Mouse (Mus musculus) neural tube, embryonic 15.5 days (tissue): ENCODE results near the gene Unc5c. TPM values are rescaled to one million over a fixed set of nuclear protein-coding genes. Genes with fewer than 3 reads are reported as not detected.

ENCODE experiments used
- ATAC-seq: fragments of 200-750 bp; cut with Nextera tagmentation; 2 replicates; pipeline ENCODE4 v1.8.0; 2017; ENCODE audit warnings: mild to moderate bottlenecking, moderate TSS enrichment, moderate library complexity; ENCODE audit not compliant: low FRiP score
- H3K27ac ChIP-seq: fragments of 300-500 bp; sonication (generic); replicated peaks from 2 replicates; pipeline ENCODE4 v1.5.1; 2015; ENCODE audit warnings: mild to moderate bottlenecking, inconsistent platforms
- H3K27me3 ChIP-seq: fragments of 300-500 bp; sonication (generic); replicated peaks from 2 replicates; pipeline ENCODE4 v1.6.1; 2015; ENCODE audit warnings: inconsistent platforms
- H3K36me3 ChIP-seq: fragments of 300-500 bp; sonication (generic); 2 replicates; pipeline ENCODE4 v1.6.1; 2015; ENCODE audit warnings: inconsistent platforms
- H3K4me1 ChIP-seq: fragments of 300-500 bp; sonication (generic); 2 replicates; pipeline ENCODE4 v1.6.1; 2015; ENCODE audit warnings: inconsistent platforms
- H3K4me2 ChIP-seq: fragments of 300-500 bp; sonication (generic); 2 replicates; pipeline ENCODE4 v1.6.1; 2015; ENCODE audit warnings: inconsistent platforms, mild to moderate bottlenecking, moderate library complexity
- H3K4me3 ChIP-seq: fragments of 300-500 bp; sonication (generic); replicated peaks from 2 replicates; pipeline ENCODE4 v1.5.1; 2015; ENCODE audit warnings: mild to moderate bottlenecking, inconsistent platforms
- H3K9ac ChIP-seq: fragments of 300-500 bp; sonication (generic); replicated peaks from 2 replicates; pipeline ENCODE4 v1.6.1; 2015; ENCODE audit warnings: mild to moderate bottlenecking, inconsistent platforms
- H3K9me3 ChIP-seq: fragments of 300-500 bp; sonication (generic); replicated peaks from 2 replicates; pipeline ENCODE4 v1.6.1; 2016; ENCODE audit warnings: inconsistent platforms
- WGBS: fragments of 180-500 bp; shearing (Covaris S2); methylation state at CpG from one replicate; pipeline ENCODE4 v1.1.7; 2015; ENCODE audit warnings: mixed read lengths; 5-methylcytosine and 5-hydroxymethylcytosine counted together
- polyA plus RNA-seq: library from polyadenylated mRNA; unstranded; fragments of >200 nt; fragmentation: Nextera tagmentation; extraction: Ambion mirVana; gene quantifications from 2 replicates; pipeline ENCODE4 v1.2.1, GENCODE M21; 2015

Gene Unc5c
- polyA plus RNA-seq, 1 experiment from 2014 or later = 16.7 TPM

- Histone ChIP-seq H3K36me3 (0 out of 2 replicates have a peak, but pooled peaks cover under 1% of the 10 kb centered on the region), H3K27me3 (no peaks in the 10 kb centered on the region), H3K9me3 (no peaks in the 10 kb centered on the region), H3K4me3 (no peak overlapping the region), H3K9ac (no peak overlapping the region), H3K4me1 (no peaks in the 10 kb centered on the region), H3K4me2 (no peak overlapping the region), H3K27ac (no peak overlapping the region)
- no peak for ATAC-seq
- WGBS = 34% methylated on average over 3 of the region's 3 CpGs
These were observed 329.4 kb downstream of the Unc5c start for GRCm38 (mm10) chr3:141794371-141794770.

- no peak for ATAC-seq
- Histone ChIP-seq H3K4me2 (no peak overlapping the region), H3K27me3 (no peaks in the 10 kb centered on the region), H3K27ac (no peak overlapping the region), H3K4me3 (no peak overlapping the region), H3K36me3 (no peaks in the 10 kb centered on the region), H3K9me3 (no peaks in the 10 kb centered on the region), H3K4me1 (no peaks in the 10 kb centered on the region), H3K9ac (no peak overlapping the region)
These were observed 332.4 kb downstream of the Unc5c start for GRCm38 (mm10) chr3:141797372-141797771.

- Histone ChIP-seq H3K27ac (no peak overlapping the region), H3K9me3 (no peaks in the 10 kb centered on the region), H3K27me3 (no peaks in the 10 kb centered on the region), H3K4me1 (no peaks in the 10 kb centered on the region), H3K4me2 (no peak overlapping the region), H3K36me3 (no peaks in the 10 kb centered on the region), H3K9ac (no peak overlapping the region), H3K4me3 (no peak overlapping the region)
- WGBS = 27% methylated on average over 1 of the region's 1 CpGs
- no peak for ATAC-seq
These were observed 332.8 kb downstream of the Unc5c start for GRCm38 (mm10) chr3:141797789-141798188.

- Histone ChIP-seq H3K36me3 (no peaks in the 10 kb centered on the region), H3K27ac (peak overlapping the region; percentile 71; the same call in 1 of the 2 replicates), H3K9ac (no peak overlapping the region), H3K4me2 (no peak overlapping the region), H3K4me1 (peaks cover 4% of the 10 kb centered on the region; the same call in 1 of the 2 replicates), H3K9me3 (no peaks in the 10 kb centered on the region), H3K4me3 (no peak overlapping the region), H3K27me3 (no peaks in the 10 kb centered on the region)
- WGBS = 33% methylated on average over 5 of the region's 5 CpGs
- ATAC-seq = peak; percentile 87
These were observed 339.1 kb downstream of the Unc5c start for GRCm38 (mm10) chr3:141804133-141804532.

- Histone ChIP-seq H3K27ac (no peak overlapping the region), H3K9me3 (no peaks in the 10 kb centered on the region), H3K27me3 (no peaks in the 10 kb centered on the region), H3K4me2 (no peak overlapping the region), H3K9ac (no peak overlapping the region), H3K36me3 (no peaks in the 10 kb centered on the region), H3K4me1 (peaks cover under 1% of the 10 kb centered on the region; the same call in 1 of the 2 replicates), H3K4me3 (no peak overlapping the region)
- WGBS = 83% methylated on average over 3 of the region's 3 CpGs
- ATAC-seq = no peak
These were observed 344.6 kb downstream of the Unc5c start for GRCm38 (mm10) chr3:141809581-141809980.

- H3K27ac ChIP-seq = no peak overlapping the region
- peaks cover 3% of the 10 kb centered on the region for H3K4me1 ChIP-seq
- H3K27me3 ChIP-seq = no peaks in the 10 kb centered on the region
- no peak overlapping the region for H3K9ac ChIP-seq
- no peak overlapping the region for H3K4me2 ChIP-seq
- no peaks in the 10 kb centered on the region for H3K36me3 ChIP-seq
- no peaks in the 10 kb centered on the region for H3K9me3 ChIP-seq
- no peak for ATAC-seq
- no peak overlapping the region for H3K4me3 ChIP-seq
- WGBS = 41% methylated on average over 7 of the region's 7 CpGs
These were observed 345.9 kb downstream of the Unc5c start for GRCm38 (mm10) chr3:141810944-141811343.

- Histone ChIP-seq H3K9me3 (no peaks in the 10 kb centered on the region), H3K36me3 (no peaks in the 10 kb centered on the region), H3K27me3 (no peaks in the 10 kb centered on the region), H3K4me3 (no peak overlapping the region), H3K9ac (no peak overlapping the region), H3K4me2 (no peak overlapping the region), H3K4me1 (peaks cover 3% of the 10 kb centered on the region), H3K27ac (no peak overlapping the region)
- ATAC-seq = no peak
- WGBS = 39% methylated on average over 2 of the region's 2 CpGs
These were observed 346.3 kb downstream of the Unc5c start for GRCm38 (mm10) chr3:141811348-141811747.

GRCm38 (mm10) chr3:141814776-141815175 is 349.8 kb downstream of the Unc5c start:
- H3K27ac ChIP-seq = no peak overlapping the region

GRCm38 (mm10) chr3:141818615-141819312 is 353.7 kb downstream of the Unc5c start:
- Histone ChIP-seq H3K4me3 (no peak overlapping the region), H3K36me3 (no peaks in the 10 kb centered on the region), H3K9me3 (no peaks in the 10 kb centered on the region), H3K4me1 (peaks cover 17% of the 10 kb centered on the region), H3K27me3 (no peaks in the 10 kb centered on the region), H3K27ac (no peak overlapping the region; the same call in 1 of the 2 replicates), H3K9ac (no peak overlapping the region), H3K4me2 (peak overlapping the region; percentile 37)
- 7% methylated on average over 3 of the region's 3 CpGs for WGBS
- peak; percentile 51; the same call in 1 of the 2 replicates for ATAC-seq

More at GRCm38 (mm10) chr3:141814776-141815175, 349.8 kb downstream of the Unc5c start:
- ATAC-seq = no peak
- 93% methylated on average over 1 of the region's 1 CpGs for WGBS
- Histone ChIP-seq H3K36me3 (no peaks in the 10 kb centered on the region), H3K4me2 (no peak overlapping the region), H3K9me3 (no peaks in the 10 kb centered on the region), H3K9ac (no peak overlapping the region), H3K4me1 (peaks cover 14% of the 10 kb centered on the region), H3K27me3 (no peaks in the 10 kb centered on the region), H3K4me3 (no peak overlapping the region)

- Histone ChIP-seq H3K9ac (no peak overlapping the region), H3K27ac (peak overlapping the region; percentile 13; the same call in 1 of the 2 replicates), H3K4me3 (no peak overlapping the region), H3K4me1 (peaks cover 17% of the 10 kb centered on the region), H3K27me3 (no peaks in the 10 kb centered on the region), H3K36me3 (no peaks in the 10 kb centered on the region), H3K9me3 (no peaks in the 10 kb centered on the region), H3K4me2 (peak overlapping the region; percentile 37)
- peak; percentile 88 for ATAC-seq
- WGBS = 5% methylated on average over 13 of the region's 13 CpGs
These were observed 354.4 kb downstream of the Unc5c start for GRCm38 (mm10) chr3:141819331-141819941.

GRCm38 (mm10) chr3:141828301-141828700 is 363.3 kb downstream of the Unc5c start:
- Histone ChIP-seq H3K27me3 (no peaks in the 10 kb centered on the region), H3K4me3 (no peak overlapping the region), H3K9me3 (no peaks in the 10 kb centered on the region), H3K4me1 (no peaks in the 10 kb centered on the region), H3K27ac (no peak overlapping the region), H3K9ac (no peak overlapping the region), H3K36me3 (peaks cover 9% of the 10 kb centered on the region), H3K4me2 (no peak overlapping the region)
- WGBS = 90% methylated on average over 5 of the region's 5 CpGs
- ATAC-seq = no peak

- no peak overlapping the region for H3K9ac ChIP-seq
- peak; percentile 78; the same call in 1 of the 2 replicates for ATAC-seq
- no peak overlapping the region for H3K4me3 ChIP-seq
- no peak overlapping the region for H3K4me2 ChIP-seq
- H3K27me3 ChIP-seq = no peaks in the 10 kb centered on the region
- no peaks in the 10 kb centered on the region for H3K9me3 ChIP-seq
- WGBS = 17% methylated on average over 3 of the region's 3 CpGs
- no peak overlapping the region for H3K27ac ChIP-seq
- H3K4me1 ChIP-seq = no peaks in the 10 kb centered on the region
- H3K36me3 ChIP-seq = peaks cover 9% of the 10 kb centered on the region
These were observed 366.1 kb downstream of the Unc5c start for GRCm38 (mm10) chr3:141831135-141831534.
